Mouse (Mus musculus) myocyte (in vitro differentiated cells): Measurements from ENCODE around the gene Sdk1.

ENCODE experiments used
- MAX ChIP-seq: IDR thresholded peaks from one replicate; pipeline ENCODE4 v1.6.1; 2011; ENCODE audit warnings: low read depth, mild to moderate bottlenecking, control low read depth
- POLR2A ChIP-seq: IDR thresholded peaks from one replicate; pipeline ENCODE4 v1.6.1; 2011; ENCODE audit warnings: low read depth, mild to moderate bottlenecking, control low read depth, moderate library complexity; ENCODE audit not compliant: insufficient read length

GRCm38 (mm10) chr5:141289611-141290010 lies 48.3 kb downstream of the Sdk1 start:
- no peak for TF ChIP-seq MAX
- no peak for TF ChIP-seq POLR2A
